Mouse (Mus musculus) small intestine, adult 2 months (tissue): ENCODE measurements around the gene Cadps2. TPM values are rescaled to one million over a fixed set of nuclear protein-coding genes. Genes with fewer than 3 reads are reported as not detected.

Experiments
- H3K27ac ChIP-seq: fragments of 200-500 bp; 2 replicates; pipeline ENCODE4 v1.5.1; 2012; ENCODE audit warnings: low read depth, low read length, control low read depth, inconsistent platforms; ENCODE audit not compliant: insufficient read depth
- H3K27me3 ChIP-seq: fragments of 200-500 bp; 2 replicates; pipeline ENCODE4 v1.6.1; 2012; ENCODE audit warnings: mild to moderate bottlenecking, moderate library complexity, low read length, inconsistent platforms; ENCODE audit not compliant: control insufficient read depth, insufficient read depth
- H3K36me3 ChIP-seq: fragments of 200-500 bp; 2 replicates; pipeline ENCODE4 v1.6.1; 2012; ENCODE audit warnings: mild to moderate bottlenecking, low read length, control low read depth, inconsistent platforms; ENCODE audit not compliant: control insufficient read depth, insufficient read depth
- H3K4me1 ChIP-seq: fragments of 200-500 bp; 2 replicates; pipeline ENCODE4 v1.6.1; 2012; ENCODE audit warnings: low read length, inconsistent platforms, mixed read lengths; ENCODE audit not compliant: control insufficient read depth, insufficient read depth, insufficient read length
- H3K4me3 ChIP-seq: fragments of 200-500 bp; 2 replicates; pipeline ENCODE4 v1.5.1; 2012; ENCODE audit warnings: low read depth, mild to moderate bottlenecking, control low read depth, inconsistent platforms, low read length, moderate library complexity
- CTCF ChIP-seq: fragments of 200-500 bp; IDR thresholded peaks from 2 replicates; pipeline ENCODE4 v1.5.1; 2012; ENCODE audit warnings: low read depth, mild to moderate bottlenecking, control low read depth, inconsistent platforms, low read length, moderate library complexity, mixed read lengths; ENCODE audit not compliant: insufficient replicate concordance, insufficient read length; ENCODE audit errors: extremely low read depth
- POLR2A ChIP-seq: fragments of 200-500 bp; IDR thresholded peaks from 2 replicates; pipeline ENCODE4 v1.6.1; 2012; ENCODE audit warnings: low read depth, mild to moderate bottlenecking, control low read depth, inconsistent platforms, low read length, moderate library complexity
- WGBS: fragments of 180-500 bp; shearing (Covaris S2); methylation state at CpG from one replicate; pipeline ENCODE4 v1.1.7; 2018; 5-methylcytosine and 5-hydroxymethylcytosine counted together
- polyA plus RNA-seq: library from polyadenylated mRNA; depleted of rRNA; stranded (reverse); fragments of >200 nt; gene quantifications from 2 replicates; pipeline ENCODE4 v1.2.3, GENCODE M21; 2012; rRNA removed

Cadps2 gene
- 2.3 and 3.6 TPM in 2 replicates for polyA plus RNA-seq

DNA sequence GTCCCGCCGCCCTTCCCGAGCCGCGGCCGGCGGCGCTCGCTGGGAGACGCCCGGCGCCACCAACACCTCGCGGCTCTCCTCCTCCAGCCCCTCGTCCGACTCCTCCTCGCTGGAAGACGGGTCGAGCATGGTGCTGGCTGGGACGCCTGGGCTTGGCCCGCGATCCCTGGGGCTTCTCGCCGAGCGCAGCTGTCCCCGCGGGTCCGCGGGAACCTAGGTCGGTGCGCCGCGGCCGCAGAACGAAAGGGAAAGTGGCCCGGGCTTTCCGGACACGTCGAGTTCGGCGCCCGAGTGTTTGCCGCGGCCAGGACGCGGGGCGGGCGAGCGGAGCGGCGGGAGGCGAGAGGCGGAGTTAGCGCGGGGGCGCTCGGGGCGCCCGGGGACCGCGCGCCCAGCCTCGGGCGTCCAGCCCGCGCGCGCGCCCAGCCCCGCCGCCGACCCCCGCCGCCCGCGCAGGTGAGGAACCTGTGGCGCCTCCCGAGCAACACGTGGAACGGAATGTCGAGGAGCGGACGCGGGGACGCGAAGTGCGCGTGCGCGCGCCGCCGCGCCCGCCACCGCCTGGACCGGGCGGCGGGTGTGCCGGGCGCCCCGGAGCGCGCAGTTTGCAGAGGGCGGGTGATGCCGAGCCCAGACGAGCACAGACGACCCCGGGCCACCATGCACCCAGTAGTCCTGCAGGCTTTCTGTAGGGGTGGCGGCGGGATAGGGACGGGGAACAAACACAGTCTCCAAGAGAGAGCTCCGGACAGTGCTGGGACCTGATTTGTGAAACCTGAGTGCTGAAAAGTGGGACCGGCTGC is at the start of gene Cadps2:
TSS of gene Cadps2 (minus strand) at position 413 of the 803 bp plus-strand sequence.
- under 1% methylated on average over 114 of the region's 114 CpGs for WGBS
- Histone ChIP-seq H3K4me3 (peak within 1 kb of the TSS; percentile 97), H3K36me3 (no peaks in the 10 kb centered on the region), H3K27ac (peak within 1 kb of the TSS; percentile 82), H3K4me1 (no peaks in the 10 kb centered on the region), H3K27me3 (no peaks in the 10 kb centered on the region)
- TF ChIP-seq POLR2A = no peak; the same call in 1 of the 2 replicates
- no peak for TF ChIP-seq CTCF

DNA sequence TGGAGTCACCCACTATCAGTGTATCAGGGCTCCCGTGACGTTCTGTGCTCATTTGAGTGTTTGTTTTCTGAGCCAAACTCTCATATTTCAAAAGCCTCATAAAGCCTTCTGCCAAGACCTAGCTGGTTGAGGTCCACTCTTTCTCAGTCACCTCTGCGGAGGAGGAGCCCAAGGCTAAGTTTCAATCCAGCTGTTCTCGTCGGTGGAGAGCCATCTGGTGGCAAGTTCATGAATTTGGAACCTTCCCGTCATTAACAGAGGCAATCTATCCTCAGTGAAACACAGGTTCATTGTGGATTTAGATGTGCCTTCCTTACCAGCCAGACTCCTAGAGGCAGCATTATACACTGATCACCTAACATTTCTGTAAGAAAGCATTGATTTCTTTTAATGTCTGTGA is 47.2 kb upstream of the Cadps2 start:
- H3K4me3 ChIP-seq = no peak overlapping the region
- 8% methylated on average over 6 of the region's 6 CpGs for whole genome bisulfite sequencing
- TF ChIP-seq CTCF (peak; percentile 47; the same call in 1 of the 2 replicates), POLR2A (no peak)
- H3K36me3 ChIP-seq = no peaks in the 10 kb centered on the region
- H3K27ac ChIP-seq = no peak overlapping the region
- no peaks in the 10 kb centered on the region for H3K4me1 ChIP-seq
- H3K27me3 ChIP-seq = no peaks in the 10 kb centered on the region

DNA sequence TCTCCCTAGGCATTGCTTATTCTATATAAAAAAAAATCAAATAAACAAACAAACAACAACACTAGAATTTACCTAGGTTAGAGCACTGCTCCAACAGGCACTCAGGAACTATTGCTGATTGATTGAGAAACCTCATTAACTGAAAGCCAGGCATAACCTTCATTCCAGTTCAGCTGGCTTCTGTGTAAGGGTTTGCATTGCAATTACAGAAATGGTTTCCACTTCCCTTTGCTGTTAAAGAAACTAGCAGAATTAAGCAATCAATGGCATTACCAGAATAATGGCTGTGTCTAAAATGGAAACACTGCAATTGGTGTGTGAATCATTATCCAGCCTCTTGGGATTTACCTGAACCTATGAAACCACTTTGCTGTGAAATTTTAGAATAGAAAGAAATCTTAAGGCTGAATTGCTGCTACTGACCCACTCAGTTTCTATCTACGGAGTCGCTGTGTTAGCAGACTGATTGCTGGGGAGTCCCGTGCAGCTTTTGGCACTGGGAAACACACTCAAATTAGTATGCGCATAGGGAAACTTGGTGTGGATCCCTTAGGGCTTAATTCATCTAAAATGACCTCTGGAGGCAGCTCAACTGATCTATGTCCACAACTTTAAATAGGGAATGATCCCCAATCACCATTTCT is 37.7 kb upstream of the Cadps2 start:
- H3K27me3 ChIP-seq = no peaks in the 10 kb centered on the region
- H3K4me1 ChIP-seq = no peaks in the 10 kb centered on the region
- WGBS = 81% methylated on average over 4 of the region's 4 CpGs
- H3K4me3 ChIP-seq = no peak overlapping the region
- no peak for TF ChIP-seq POLR2A
- TF ChIP-seq CTCF = no peak
- H3K27ac ChIP-seq = no peak overlapping the region
- no peaks in the 10 kb centered on the region for H3K36me3 ChIP-seq

DNA sequence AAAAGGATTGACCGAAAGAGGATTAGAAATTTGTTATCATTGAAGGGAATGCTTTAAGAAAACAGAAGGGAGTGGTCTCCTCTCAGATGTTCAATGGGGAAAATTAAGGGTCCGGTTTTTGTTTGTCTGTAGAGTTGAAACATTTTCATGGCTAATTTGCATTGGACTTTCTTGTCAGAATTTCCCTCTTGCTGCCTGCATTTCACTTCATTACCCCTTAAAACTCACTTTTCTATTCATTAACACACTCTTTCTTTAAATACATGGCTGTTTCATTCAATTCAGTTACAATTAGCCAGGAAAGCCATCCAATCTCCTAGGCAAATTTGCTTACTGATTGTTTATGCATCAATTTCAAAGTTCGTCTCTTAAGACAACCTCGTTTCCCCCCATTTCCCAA is 37.1 kb upstream of the Cadps2 start:
- 64% methylated on average over 4 of the region's 4 CpGs for WGBS
- TF ChIP-seq POLR2A (no peak), CTCF (no peak)
- H3K27ac ChIP-seq = no peak overlapping the region
- H3K4me3 ChIP-seq = no peak overlapping the region
- no peaks in the 10 kb centered on the region for H3K36me3 ChIP-seq
- H3K4me1 ChIP-seq = no peaks in the 10 kb centered on the region
- no peaks in the 10 kb centered on the region for H3K27me3 ChIP-seq

DNA sequence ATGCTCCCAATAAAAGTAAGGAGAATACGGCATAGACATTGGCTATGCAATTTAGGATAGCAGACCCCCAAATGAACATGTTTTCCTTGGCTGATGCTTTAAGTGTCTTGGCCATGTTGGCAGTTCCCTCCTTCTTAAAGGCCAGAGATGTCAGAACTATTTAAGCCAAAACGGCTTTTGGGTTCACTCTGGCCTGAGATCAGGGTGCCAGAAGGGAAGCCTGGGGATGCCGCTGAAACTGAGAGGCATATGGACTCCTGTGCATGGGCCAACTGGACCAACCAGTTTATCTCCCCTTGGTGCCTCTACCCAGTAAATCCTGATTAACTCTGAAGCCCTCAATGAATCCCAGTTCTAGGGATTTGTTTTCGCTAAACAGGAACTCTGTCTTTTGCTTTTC is 34.6 kb upstream of the Cadps2 start:
- Histone ChIP-seq H3K4me3 (no peak overlapping the region), H3K27ac (no peak overlapping the region), H3K27me3 (no peaks in the 10 kb centered on the region), H3K4me1 (no peaks in the 10 kb centered on the region), H3K36me3 (no peaks in the 10 kb centered on the region)
- TF ChIP-seq POLR2A (no peak), CTCF (no peak)
- 84% methylated on average over 4 of the region's 4 CpGs for WGBS

DNA sequence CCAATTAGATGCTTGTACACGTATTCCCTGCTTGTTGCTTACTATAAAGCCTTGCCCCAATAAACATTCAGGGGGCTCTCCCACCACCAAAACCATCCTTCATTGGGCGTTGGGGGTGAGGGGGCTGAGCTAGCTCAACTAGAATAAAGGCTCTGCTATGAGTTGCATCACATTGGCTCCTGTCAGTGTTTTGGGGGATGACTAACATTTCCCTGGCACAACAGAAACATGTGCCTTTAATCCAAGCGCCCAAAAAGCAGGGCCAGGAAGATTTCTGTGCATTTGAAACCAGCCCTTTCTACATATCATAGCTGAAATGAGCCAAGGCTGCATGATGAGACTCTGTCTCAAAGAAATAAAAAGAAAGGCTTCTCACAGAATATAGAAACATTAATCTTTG is 34.0 kb upstream of the Cadps2 start:
- Histone ChIP-seq H3K4me3 (no peak overlapping the region), H3K36me3 (no peaks in the 10 kb centered on the region), H3K27ac (no peak overlapping the region), H3K27me3 (no peaks in the 10 kb centered on the region), H3K4me1 (no peaks in the 10 kb centered on the region)
- no peak for TF ChIP-seq CTCF
- 72% methylated on average over 3 of the region's 3 CpGs for WGBS

DNA sequence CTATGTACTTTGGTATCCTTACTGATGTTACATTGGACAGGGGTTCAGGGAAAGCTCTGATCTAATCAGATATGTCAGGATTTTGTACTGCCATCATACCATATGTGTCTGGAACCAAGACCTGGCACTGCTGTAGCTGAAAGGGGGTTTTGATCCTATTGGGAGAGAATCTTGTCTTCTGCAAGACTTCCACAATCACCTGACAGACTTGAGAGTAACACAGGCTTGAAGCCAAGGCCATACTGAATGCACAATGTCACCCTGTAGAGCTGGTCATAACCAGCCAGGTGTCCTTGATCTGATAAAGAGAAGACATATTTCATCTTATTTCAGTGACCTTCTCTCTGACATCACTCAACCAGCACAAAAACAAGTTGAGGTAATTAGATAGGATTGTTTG is 30.8 kb upstream of the Cadps2 start:
- no peaks in the 10 kb centered on the region for H3K4me1 ChIP-seq
- H3K27ac ChIP-seq = no peak overlapping the region
- H3K27me3 ChIP-seq = no peaks in the 10 kb centered on the region
- H3K36me3 ChIP-seq = no peaks in the 10 kb centered on the region
- no peak overlapping the region for H3K4me3 ChIP-seq
- TF ChIP-seq POLR2A = no peak
- TF ChIP-seq CTCF = no peak
